Mouse (Mus musculus): Measurements from ENCODE around the gene Foxo6. TPM values are rescaled to one million over a fixed set of nuclear protein-coding genes. Genes with fewer than 3 reads are reported as not detected.

The Foxo6 gene
- polyA plus RNA-seq, 1 experiment = 0.76 TPM

DNA sequence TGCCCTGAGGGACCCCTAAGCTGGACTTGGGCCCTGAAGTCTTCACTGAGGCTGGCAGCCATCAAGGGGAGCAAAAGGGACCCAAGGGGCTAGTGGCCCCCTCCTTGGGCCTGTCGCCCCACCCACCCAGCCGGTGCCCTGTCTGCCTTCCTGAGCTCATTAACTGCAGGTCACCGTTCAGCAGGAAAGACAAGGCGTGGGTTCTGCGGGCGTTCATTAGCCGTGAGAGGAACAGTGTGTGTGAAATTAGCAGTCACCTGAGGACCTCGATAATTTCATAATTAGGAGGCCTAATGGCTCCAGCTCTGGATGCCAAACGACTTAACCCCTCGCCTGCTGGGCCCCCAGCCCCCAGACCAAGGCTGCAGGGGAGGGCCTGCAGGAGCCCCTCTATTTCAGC is 24.9 kb downstream of the Foxo6 start:
- peaks cover 9% of the 10 kb centered on the region for H3K27me3 ChIP-seq (ENCODE audit: control insufficient read depth, insufficient read depth, insufficient read length)

GRCm38 (mm10) chr4:120259356-120260181 is 27.6 kb downstream of the Foxo6 start:
- H3ac ChIP-seq (ENCODE audit: control insufficient read depth, insufficient read length, low read depth) = no peak overlapping the region
- TF ChIP-seq CTCF (IDR thresholded peaks at IDR 0.05; ENCODE audit: control insufficient read depth, insufficient read depth, insufficient read length) (no peak), MAX (IDR thresholded peaks at IDR 0.05) (no peak), USF1 (IDR thresholded peaks at IDR 0.05; ENCODE audit: low read depth) (no peak)
- no peaks in the 10 kb centered on the region for H3K79me3 ChIP-seq (ENCODE audit: low read depth)
- H3K36me3 ChIP-seq (ENCODE audit: control insufficient read depth, insufficient read depth) = no peaks in the 10 kb centered on the region
- H3K4me3 ChIP-seq (ENCODE audit: insufficient read depth, poor library complexity, severe bottlenecking) = no peak overlapping the region
- peaks cover 4% of the 10 kb centered on the region for H3K27me3 ChIP-seq (ENCODE audit: control insufficient read depth, insufficient read depth, insufficient read length)
- no peaks in the 10 kb centered on the region for H3K79me2 ChIP-seq (ENCODE audit: control insufficient read depth, insufficient read depth)

More for the DNA sequence above, 24.9 kb downstream of the Foxo6 start:
- no peaks in the 10 kb centered on the region for H3K79me2 ChIP-seq (ENCODE audit: control insufficient read depth, insufficient read depth)
- no peak for TF ChIP-seq CEBPB (IDR thresholded peaks at IDR 0.05; ENCODE audit: low read depth)
- TF ChIP-seq USF1 (IDR thresholded peaks at IDR 0.05; ENCODE audit: low read depth) = no peak
- no peak for TF ChIP-seq MYOD1 (IDR thresholded peaks at IDR 0.05; ENCODE audit: control insufficient read depth, insufficient read length, low read depth)
- no peak for TF ChIP-seq MYOG (IDR thresholded peaks at IDR 0.05; ENCODE audit: control insufficient read depth, extremely low read depth, insufficient read length)
- no peak for TF ChIP-seq MAX (IDR thresholded peaks at IDR 0.05)
- no peak for TF ChIP-seq CTCF (IDR thresholded peaks at IDR 0.05; ENCODE audit: control insufficient read depth, insufficient read depth, insufficient read length)
- TF ChIP-seq FOSL1 (IDR thresholded peaks at IDR 0.05; ENCODE audit: insufficient read depth, low read length, poor library complexity, severe bottlenecking) = no peak
- H3K79me3 ChIP-seq (ENCODE audit: low read depth) = no peaks in the 10 kb centered on the region
- no peak overlapping the region for H3ac ChIP-seq (ENCODE audit: control insufficient read depth, insufficient read length, low read depth)
- H3K36me3 ChIP-seq (ENCODE audit: control insufficient read depth, insufficient read depth) = no peaks in the 10 kb centered on the region
- no peak overlapping the region for H3K4me3 ChIP-seq (ENCODE audit: insufficient read depth, poor library complexity, severe bottlenecking)

- Histone ChIP-seq H3K79me3 (ENCODE audit: low read depth) (no peaks in the 10 kb centered on the region), H3ac (ENCODE audit: control insufficient read depth, insufficient read length, low read depth) (no peak overlapping the region), H3K36me3 (ENCODE audit: control insufficient read depth, insufficient read depth) (no peaks in the 10 kb centered on the region), H3K4me3 (ENCODE audit: insufficient read depth, poor library complexity, severe bottlenecking) (no peak overlapping the region), H3K79me2 (ENCODE audit: control insufficient read depth, insufficient read depth) (no peaks in the 10 kb centered on the region), H3K27me3 (ENCODE audit: control insufficient read depth, insufficient read depth, insufficient read length) (no peaks in the 10 kb centered on the region)
- TF ChIP-seq CEBPB (IDR thresholded peaks at IDR 0.05; ENCODE audit: low read depth) = no peak
- no peak for TF ChIP-seq CTCF (IDR thresholded peaks at IDR 0.05; ENCODE audit: control insufficient read depth, insufficient read depth, insufficient read length)
- TF ChIP-seq MAX (IDR thresholded peaks at IDR 0.05) = no peak
- TF ChIP-seq MYOG (IDR thresholded peaks at IDR 0.05; ENCODE audit: control insufficient read depth, extremely low read depth, insufficient read length) = no peak
- TF ChIP-seq MYOD1 (IDR thresholded peaks at IDR 0.05; ENCODE audit: control insufficient read depth, insufficient read length, low read depth) = no peak
- TF ChIP-seq FOSL1 (IDR thresholded peaks at IDR 0.05; ENCODE audit: insufficient read depth, low read length, poor library complexity, severe bottlenecking) = no peak
- TF ChIP-seq USF1 (IDR thresholded peaks at IDR 0.05; ENCODE audit: low read depth) = no peak
Measured at GRCm38 (mm10) chr4:120248800-120249261, 38.3 kb downstream of the Foxo6 start.

DNA sequence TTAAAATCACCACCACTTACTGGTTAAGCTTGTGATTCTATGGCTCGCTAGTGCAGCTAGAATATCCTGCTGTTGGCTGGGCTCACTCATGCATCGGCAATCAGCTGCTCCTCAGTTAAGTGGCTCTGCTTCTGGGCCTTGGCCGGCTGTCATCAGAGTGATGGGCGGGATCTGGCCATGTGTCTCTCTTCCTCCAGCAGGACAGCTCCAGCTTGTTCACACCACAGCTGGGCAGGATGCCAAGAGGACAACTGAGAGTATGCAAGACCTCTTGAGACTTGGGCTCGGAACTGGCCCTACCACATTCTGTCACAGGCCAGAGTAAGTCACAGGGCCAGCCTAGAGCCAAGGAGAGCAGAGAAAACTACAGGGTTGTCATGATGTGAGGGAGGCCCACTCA is 39.7 kb downstream of the Foxo6 start:
- H3K79me3 ChIP-seq (ENCODE audit: low read depth) = no peaks in the 10 kb centered on the region
- H3K79me2 ChIP-seq (ENCODE audit: control insufficient read depth, insufficient read depth) = no peaks in the 10 kb centered on the region
- H3ac ChIP-seq (ENCODE audit: control insufficient read depth, insufficient read length, low read depth) = no peak overlapping the region
- no peaks in the 10 kb centered on the region for H3K36me3 ChIP-seq (ENCODE audit: control insufficient read depth, insufficient read depth)
- TF ChIP-seq USF1 (IDR thresholded peaks at IDR 0.05; ENCODE audit: low read depth) (no peak), FOSL1 (IDR thresholded peaks at IDR 0.05; ENCODE audit: insufficient read depth, low read length, poor library complexity, severe bottlenecking) (no peak), MYOG (IDR thresholded peaks at IDR 0.05; ENCODE audit: control insufficient read depth, extremely low read depth, insufficient read length) (no peak), CEBPB (IDR thresholded peaks at IDR 0.05; ENCODE audit: low read depth) (no peak), CTCF (IDR thresholded peaks at IDR 0.05; ENCODE audit: control insufficient read depth, insufficient read depth, insufficient read length) (no peak), MAX (IDR thresholded peaks at IDR 0.05) (no peak), MYOD1 (IDR thresholded peaks at IDR 0.05; ENCODE audit: control insufficient read depth, insufficient read length, low read depth) (no peak)
- no peak overlapping the region for H3K4me3 ChIP-seq (ENCODE audit: insufficient read depth, poor library complexity, severe bottlenecking)
- H3K27me3 ChIP-seq (ENCODE audit: control insufficient read depth, insufficient read depth, insufficient read length) = no peaks in the 10 kb centered on the region

- Histone ChIP-seq H3K4me3 (ENCODE audit: insufficient read depth, poor library complexity, severe bottlenecking) (no peak overlapping the region), H3K27me3 (ENCODE audit: control insufficient read depth, insufficient read depth, insufficient read length) (peaks cover 6% of the 10 kb centered on the region), H3K79me3 (ENCODE audit: low read depth) (no peaks in the 10 kb centered on the region), H3ac (ENCODE audit: control insufficient read depth, insufficient read length, low read depth) (no peak overlapping the region), H3K36me3 (ENCODE audit: control insufficient read depth, insufficient read depth) (no peaks in the 10 kb centered on the region), H3K79me2 (ENCODE audit: control insufficient read depth, insufficient read depth) (no peaks in the 10 kb centered on the region)
- no peak for TF ChIP-seq MAX (IDR thresholded peaks at IDR 0.05)
- no peak for TF ChIP-seq MYOD1 (IDR thresholded peaks at IDR 0.05; ENCODE audit: control insufficient read depth, insufficient read length, low read depth)
- no peak for TF ChIP-seq CTCF (IDR thresholded peaks at IDR 0.05; ENCODE audit: control insufficient read depth, insufficient read depth, insufficient read length)
- no peak for TF ChIP-seq USF1 (IDR thresholded peaks at IDR 0.05; ENCODE audit: low read depth)
- TF ChIP-seq CEBPB (IDR thresholded peaks at IDR 0.05; ENCODE audit: low read depth) = no peak
- no peak for TF ChIP-seq FOSL1 (IDR thresholded peaks at IDR 0.05; ENCODE audit: insufficient read depth, low read length, poor library complexity, severe bottlenecking)
- no peak for TF ChIP-seq MYOG (IDR thresholded peaks at IDR 0.05; ENCODE audit: control insufficient read depth, extremely low read depth, insufficient read length)
Measured at GRCm38 (mm10) chr4:120246086-120246485, 41.1 kb downstream of the Foxo6 start.
